Mouse (Mus musculus) liver (tissue): ENCODE measurements around the gene Fsip1.

Source experiments
- DNase-seq: peaks from one replicate; pipeline ENCODE4 v3.0.0-alpha.2; 2020; ENCODE audit warnings: mixed read lengths

Fsip1 gene

GRCm38 (mm10) chr2:118084693-118085092 is 172.1 kb downstream of the Fsip1 start:
- DNase-seq, result no peak

- no peak for DNase-seq
Measured at GRCm38 (mm10) chr2:118083652-118084051, 173.1 kb downstream of the Fsip1 start.

- no peak for DNase-seq
Measured at GRCm38 (mm10) chr2:118081581-118081980, 175.2 kb downstream of the Fsip1 start.
